Mouse (Mus musculus): Measurements from ENCODE around the gene Rai14. TPM values are rescaled to one million over a fixed set of nuclear protein-coding genes. Genes with fewer than 3 reads are reported as not detected.

Rai14 gene
- polyA plus RNA-seq, 1 experiment: 27.4 TPM

GRCm38 (mm10) chr15:10705752-10706151 lies 8.7 kb downstream of the Rai14 start:
- no peak for TF ChIP-seq TCF12 (IDR thresholded peaks at IDR 0.05; ENCODE audit: insufficient read depth, poor library complexity, severe bottlenecking)
- TF ChIP-seq CEBPB (IDR thresholded peaks at IDR 0.05; ENCODE audit: insufficient read depth, poor library complexity, severe bottlenecking): no peak
- TF ChIP-seq SRF (IDR thresholded peaks at IDR 0.05; ENCODE audit: control insufficient read depth, insufficient read length, low read depth): no peak
- no peak for TF ChIP-seq MYOD1 (IDR thresholded peaks at IDR 0.05; ENCODE audit: control insufficient read depth in 1 of 3, insufficient read length in 2 of 3, low read depth in 2 of 3)
- no peak for TF ChIP-seq MYOG (IDR thresholded peaks at IDR 0.05; ENCODE audit: control insufficient read depth in 1 of 3, insufficient read depth in 1 of 3, insufficient read length in 2 of 3, low read depth in 2 of 3)
- no peak for TF ChIP-seq POLR2AphosphoS2 (IDR thresholded peaks at IDR 0.05; ENCODE audit: insufficient read length, low read depth)
- peaks cover 97% of the 10 kb centered on the region for H3K79me2 ChIP-seq (ENCODE audit: control insufficient read depth, insufficient read depth)
- H3K4me3 ChIP-seq: no peak overlapping the region
- no peaks in the 10 kb centered on the region for H3K27me3 ChIP-seq (ENCODE audit: control insufficient read depth, insufficient read depth, insufficient read length)
- H3ac ChIP-seq (ENCODE audit: control insufficient read depth, insufficient read length): no peak overlapping the region
- no peak overlapping the region for H3K4me2 ChIP-seq (ENCODE audit: low read depth)
- H3K36me3 ChIP-seq (ENCODE audit: control insufficient read depth, insufficient read depth): peaks cover 10% of the 10 kb centered on the region

GRCm38 (mm10) chr15:10704328-10704727 lies 10.1 kb downstream of the Rai14 start:
- no peak overlapping the region for H3ac ChIP-seq (ENCODE audit: control insufficient read depth, insufficient read length)
- no peaks in the 10 kb centered on the region for H3K27me3 ChIP-seq (ENCODE audit: control insufficient read depth, insufficient read depth, insufficient read length)
- H3K79me2 ChIP-seq (ENCODE audit: control insufficient read depth, insufficient read depth): peaks cover 97% of the 10 kb centered on the region
- no peak overlapping the region for H3K4me2 ChIP-seq (ENCODE audit: low read depth)
- peaks cover 4% of the 10 kb centered on the region for H3K36me3 ChIP-seq (ENCODE audit: control insufficient read depth, insufficient read depth)
- TF ChIP-seq POLR2AphosphoS2 (IDR thresholded peaks at IDR 0.05; ENCODE audit: insufficient read length, low read depth): no peak
- no peak for TF ChIP-seq MYOD1 (IDR thresholded peaks at IDR 0.05; ENCODE audit: control insufficient read depth in 1 of 3, insufficient read length in 2 of 3, low read depth in 2 of 3)
- TF ChIP-seq CEBPB (IDR thresholded peaks at IDR 0.05; ENCODE audit: insufficient read depth, poor library complexity, severe bottlenecking): no peak
- no peak for TF ChIP-seq REST (IDR thresholded peaks at IDR 0.05; ENCODE audit: insufficient read depth, insufficient read length)
- TF ChIP-seq USF1 (IDR thresholded peaks at IDR 0.05; ENCODE audit: low read depth): no peak
- no peak for TF ChIP-seq MYOG (IDR thresholded peaks at IDR 0.05; ENCODE audit: control insufficient read depth in 1 of 3, insufficient read depth in 1 of 3, insufficient read length in 2 of 3, low read depth in 2 of 3)
- no peak for TF ChIP-seq E2F4 (IDR thresholded peaks at IDR 0.05; ENCODE audit: insufficient read depth)
- no peak for TF ChIP-seq POLR2A (IDR thresholded peaks at IDR 0.05; ENCODE audit: insufficient read length, low read depth)
- no peak for TF ChIP-seq SRF (IDR thresholded peaks at IDR 0.05; ENCODE audit: control insufficient read depth, insufficient read length, low read depth)
- TF ChIP-seq TCF3 (IDR thresholded peaks at IDR 0.05; ENCODE audit: insufficient read length, low read depth): no peak
- TF ChIP-seq TCF12 (IDR thresholded peaks at IDR 0.05; ENCODE audit: insufficient read depth, poor library complexity, severe bottlenecking): no peak
- TF ChIP-seq MAX (IDR thresholded peaks at IDR 0.05; ENCODE audit: low read depth): no peak
- no peak overlapping the region for H3K4me3 ChIP-seq

DNA sequence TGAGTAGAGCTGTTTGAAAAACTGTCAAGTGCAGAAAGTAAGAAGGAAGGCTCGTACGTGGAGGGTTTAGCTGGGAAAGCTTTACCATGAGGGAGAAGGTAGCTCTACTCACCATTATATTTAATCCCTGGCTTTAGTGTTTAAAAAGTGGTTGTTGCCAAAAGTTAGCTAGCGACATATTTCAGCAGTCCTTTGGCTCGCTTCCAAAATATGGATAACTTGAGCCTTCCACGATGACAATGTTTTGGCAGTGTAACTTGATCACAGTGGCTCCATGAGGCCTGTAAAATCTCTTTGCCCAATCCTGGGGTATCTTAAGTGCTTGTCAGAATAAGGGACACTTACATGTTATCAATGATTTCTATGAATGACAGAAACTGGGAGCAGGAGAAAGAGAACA lies 12.9 kb downstream of the Rai14 start:
- Histone ChIP-seq H3K36me3 (ENCODE audit: control insufficient read depth, insufficient read depth) (peaks cover 4% of the 10 kb centered on the region), H3K79me2 (ENCODE audit: control insufficient read depth, insufficient read depth) (peaks cover 97% of the 10 kb centered on the region), H3K4me3 (no peak overlapping the region), H3K4me2 (ENCODE audit: low read depth) (no peak overlapping the region), H3K27me3 (ENCODE audit: control insufficient read depth, insufficient read depth, insufficient read length) (no peaks in the 10 kb centered on the region), H3ac (ENCODE audit: control insufficient read depth, insufficient read length) (no peak overlapping the region)
- TF ChIP-seq POLR2AphosphoS2 (IDR thresholded peaks at IDR 0.05; ENCODE audit: insufficient read length, low read depth) (no peak), MYOG (IDR thresholded peaks at IDR 0.05; ENCODE audit: control insufficient read depth in 1 of 3, insufficient read depth in 1 of 3, insufficient read length in 2 of 3, low read depth in 2 of 3) (no peak), REST (IDR thresholded peaks at IDR 0.05; ENCODE audit: insufficient read depth, insufficient read length) (no peak), CEBPB (IDR thresholded peaks at IDR 0.05; ENCODE audit: insufficient read depth, poor library complexity, severe bottlenecking) (no peak), SRF (IDR thresholded peaks at IDR 0.05; ENCODE audit: control insufficient read depth, insufficient read length, low read depth) (no peak), TCF12 (IDR thresholded peaks at IDR 0.05; ENCODE audit: insufficient read depth, poor library complexity, severe bottlenecking) (no peak), MAX (IDR thresholded peaks at IDR 0.05; ENCODE audit: low read depth) (no peak), E2F4 (IDR thresholded peaks at IDR 0.05; ENCODE audit: insufficient read depth) (no peak), TCF3 (IDR thresholded peaks at IDR 0.05; ENCODE audit: insufficient read length, low read depth) (no peak), USF1 (IDR thresholded peaks at IDR 0.05; ENCODE audit: low read depth) (no peak)

- H3K4me2 ChIP-seq (ENCODE audit: low read depth): no peak overlapping the region
- H3K4me3 ChIP-seq: no peak overlapping the region
- no peak overlapping the region for H3ac ChIP-seq (ENCODE audit: control insufficient read depth, insufficient read length)
- peaks cover 97% of the 10 kb centered on the region for H3K79me2 ChIP-seq (ENCODE audit: control insufficient read depth, insufficient read depth)
- TF ChIP-seq USF1 (IDR thresholded peaks at IDR 0.05; ENCODE audit: low read depth): no peak
- TF ChIP-seq MYOD1 (IDR thresholded peaks at IDR 0.05; ENCODE audit: control insufficient read depth in 1 of 3, insufficient read length in 2 of 3, low read depth in 2 of 3): no peak
- TF ChIP-seq MAX (IDR thresholded peaks at IDR 0.05; ENCODE audit: low read depth): no peak
- no peak for TF ChIP-seq CEBPB (IDR thresholded peaks at IDR 0.05; ENCODE audit: insufficient read depth, poor library complexity, severe bottlenecking)
- no peak for TF ChIP-seq SRF (IDR thresholded peaks at IDR 0.05; ENCODE audit: control insufficient read depth, insufficient read length, low read depth)
- TF ChIP-seq TCF3 (IDR thresholded peaks at IDR 0.05; ENCODE audit: insufficient read length, low read depth): no peak
- no peak for TF ChIP-seq E2F4 (IDR thresholded peaks at IDR 0.05; ENCODE audit: insufficient read depth)
- no peak for TF ChIP-seq TCF12 (IDR thresholded peaks at IDR 0.05; ENCODE audit: insufficient read depth, poor library complexity, severe bottlenecking)
- no peak for TF ChIP-seq POLR2A (IDR thresholded peaks at IDR 0.05; ENCODE audit: insufficient read length, low read depth)
- no peaks in the 10 kb centered on the region for H3K27me3 ChIP-seq (ENCODE audit: control insufficient read depth, insufficient read depth, insufficient read length)
- H3K36me3 ChIP-seq (ENCODE audit: control insufficient read depth, insufficient read depth): peaks cover 4% of the 10 kb centered on the region
Measured at GRCm38 (mm10) chr15:10700891-10701466, 13.4 kb downstream of the Rai14 start.
